ENCODE assay signal across 25 mouse cellular contexts in the genomic region with DNA sequence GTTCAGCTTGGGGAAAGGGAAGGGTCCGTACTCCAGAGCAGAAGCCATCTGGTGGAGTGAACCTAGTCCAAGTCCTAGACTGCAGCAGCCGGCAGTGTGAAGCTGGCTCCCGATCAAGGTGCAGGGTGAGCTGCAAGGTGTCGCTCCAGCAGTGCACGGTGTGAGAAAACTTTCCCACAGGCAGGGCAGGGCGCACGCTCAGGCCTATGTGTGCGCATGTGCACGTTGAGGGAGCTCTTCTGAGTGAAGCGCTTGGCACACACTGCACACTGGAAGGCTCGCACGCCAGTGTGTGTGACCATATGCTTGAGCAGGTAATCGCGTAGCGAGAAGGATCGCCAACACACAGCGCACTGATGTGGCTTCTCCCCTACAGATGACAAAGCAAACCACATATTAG. TPM values are rescaled to one million over a fixed set of nuclear protein-coding genes. Genes with fewer than 3 reads are reported as not detected.
A peak's percentile ranks its signal among the peaks of the same experiment; 100 is the strongest.
DNase-seq lines count a peak whose midpoint lies in the region; ATAC-seq and TF ChIP-seq lines count a peak whose summit lies in the region.
"Had no signal": no experiment of that assay in that cellular context is flagged by ENCODE, and none has a peak within 500 bp of the region (broad histone marks: within the 10 kb centered on the region; RNA-seq: fewer than 3 reads in every experiment).

No protein-coding gene starts in this region.

- no peaks in the 10 kb centered on the region for H3K36me3 ChIP-seq in heart, adult 2 months (ENCODE audit: control insufficient read depth, insufficient read depth, low read length)
- peaks cover 37% of the 10 kb centered on the region for H3K36me3 ChIP-seq in heart, embryonic 12.5 days

- no peak overlapping the region for H3K4me2 ChIP-seq in heart, embryonic 12.5 days
- H3K4me2 ChIP-seq: heart, embryonic 11.5 days; hindbrain, embryonic 15.5 days; intestine, embryonic 15.5 days; kidney, embryonic 15.5 days; midbrain, embryonic 15.5 days had no signal

- DNase-seq in cerebellum, adult 9-11 months: peak; percentile 54
- DNase-seq in cerebellum, adult 9-10 months: no peak
- no peak for DNase-seq in heart, adult 2 months
- DNase-seq in right cerebral cortex, postnatal 25 days: peak; percentile 35
- DNase-seq in right cerebral cortex, postnatal 14 days: no peak
- no peak for DNase-seq in embryo, embryonic 9.5 days (ENCODE audit: extremely low spot score)
- no peak for DNase-seq in layer of hippocampus, postnatal 14 days (ENCODE audit: low spot score in 2 of 2)
- DNase-seq: adrenal gland, adult 8-10 months; heart, postnatal 14 days; liver; liver, postnatal 0 days; lung, postnatal 10 days; right cerebral cortex, postnatal 4 days had no signal

- H3K9ac ChIP-seq in heart, adult 2 months (ENCODE audit: low read depth, low read length): no peak overlapping the region
- H3K9ac ChIP-seq in heart, embryonic 12.5 days: no peak overlapping the region
- H3K9ac ChIP-seq: hindbrain, embryonic 15.5 days; intestine, embryonic 15.5 days; kidney, embryonic 15.5 days; liver, postnatal 0 days; midbrain, embryonic 15.5 days; neural tube, embryonic 15.5 days had no signal

- TF ChIP-seq CTCF in heart, adult 2 months (IDR thresholded peaks at IDR 0.05): no peak

- no peak for TF ChIP-seq POLR2A in heart, adult 2 months (IDR thresholded peaks at IDR 0.05; ENCODE audit: insufficient read depth, low read depth, low read length)

- H3K4me3 ChIP-seq in heart, adult 2 months: no peak overlapping the region
- H3K4me3 ChIP-seq in heart, embryonic 12.5 days: no peak overlapping the region
- H3K4me3 ChIP-seq: hindbrain, embryonic 15.5 days; intestine, embryonic 15.5 days; kidney, embryonic 15.5 days; midbrain, embryonic 15.5 days; neural tube, embryonic 15.5 days had no signal

- no peaks in the 10 kb centered on the region for H3K27me3 ChIP-seq in heart, adult 2 months (ENCODE audit: control insufficient read depth, insufficient read depth, low read length)
- peaks cover 19% of the 10 kb centered on the region for H3K27me3 ChIP-seq in heart, embryonic 12.5 days (replicated peaks)
- H3K27me3 ChIP-seq: hindbrain, embryonic 15.5 days; intestine, embryonic 15.5 days; kidney, embryonic 15.5 days; midbrain, embryonic 15.5 days; neural tube, embryonic 15.5 days had no signal

- peak overlapping the region; percentile 75 for H3K27ac ChIP-seq in heart, adult 2 months
- no peak overlapping the region for H3K27ac ChIP-seq in heart, embryonic 12.5 days (ENCODE audit: poor library complexity, severe bottlenecking)
- H3K27ac ChIP-seq: hindbrain, embryonic 15.5 days; intestine, embryonic 15.5 days; kidney, embryonic 15.5 days; midbrain, embryonic 15.5 days; neural tube, embryonic 15.5 days; stomach, postnatal 0 days had no signal

- intact Hi-C loops in heart, adult 2 months (cut with DNase I): no loop called here

- 88% methylated on average over 17 of the region's 17 CpGs for WGBS in heart, adult 2 months
- WGBS in heart, embryonic 12.5 days: 86% methylated on average over 17 of the region's 17 CpGs

- TF ChIP-seq EP300 in heart, adult 2 months (IDR thresholded peaks at IDR 0.05; ENCODE audit: insufficient read depth, low read depth, low read length): no peak

- H3K4me1 ChIP-seq in heart, adult 2 months (ENCODE audit: control insufficient read depth, insufficient read depth, low read length): peaks cover 3% of the 10 kb centered on the region; the same call in 1 of the 2 replicates
- H3K4me1 ChIP-seq in heart, embryonic 12.5 days (replicated peaks): peaks cover 21% of the 10 kb centered on the region

- H3K9me3 ChIP-seq in heart, embryonic 12.5 days (replicated peaks): no peaks in the 10 kb centered on the region
- H3K9me3 ChIP-seq: hindbrain, embryonic 15.5 days; intestine, embryonic 15.5 days; kidney, embryonic 15.5 days; midbrain, embryonic 15.5 days; neural tube, embryonic 15.5 days had no signal

- no peaks in the 10 kb centered on the region for H3K79me2 ChIP-seq in heart, adult 2 months (replicated peaks; ENCODE audit: control insufficient read depth, insufficient read depth, low read length)

- no peak for ATAC-seq in heart, embryonic 12.5 days (ENCODE audit: insufficient number of reproducible peaks, low FRiP score)
- ATAC-seq: forebrain, embryonic 14.5 days; intestine, embryonic 15.5 days; liver, postnatal 0 days; midbrain, embryonic 15.5 days had no signal

RNA-seq across cellular contexts. Expression of gene Zbtb45, which starts 3.8 kb away (rescaled TPM):
- 1 to 10 TPM; 6.8 to 9.3 TPM for total RNA-seq in heart, adult 2 months (2021)
- 8.6 and 14.1 TPM in 2 replicates for polyA plus RNA-seq in heart, adult 2 months (2012; rRNA removed)
- 16.2 and 18.7 TPM in 2 replicates for polyA plus RNA-seq in heart, embryonic 12.5 days (2016; fragmentation: Nextera tagmentation; extraction: Ambion mirVana)
- total RNA-seq in layer of hippocampus, postnatal 14 days (2021): 10 to 100 TPM; 27.8 to 30.9 TPM

RNA-seq across cellular contexts. Expression of gene Trim28, which starts 7.1 kb away (rescaled TPM):
- 10 to 100 TPM; 83.8 to 86.0 TPM for total RNA-seq in heart, adult 2 months (2021)
- 139 and 195 TPM in 2 replicates for polyA plus RNA-seq in heart, adult 2 months (2012; rRNA removed)
- 221 and 228 TPM in 2 replicates for polyA plus RNA-seq in heart, embryonic 12.5 days (2016; fragmentation: Nextera tagmentation; extraction: Ambion mirVana)
- total RNA-seq in layer of hippocampus, postnatal 14 days (2021): 100 to 1,000 TPM; 236 to 244 TPM

RNA-seq across cellular contexts. Expression of gene Slc27a5, which starts 8.0 kb away (rescaled TPM):
- not detected for total RNA-seq in heart, adult 2 months (2021)
- polyA plus RNA-seq in heart, adult 2 months (2012; rRNA removed): 0.59 and 0.82 TPM in 2 replicates
- polyA plus RNA-seq in heart, embryonic 12.5 days (2016; fragmentation: Nextera tagmentation; extraction: Ambion mirVana): 0.22 TPM in 1 of 2 replicates, not detected in the other
- total RNA-seq in layer of hippocampus, postnatal 14 days (2021): under 1 TPM in 1 of 2 experiments, not detected in 1; 0.26 TPM
- total RNA-seq: common myeloid progenitor, adult 5-6 weeks; heart, postnatal 14 days; megakaryocyte progenitor cell, adult 5-6 weeks had no signal
- polyA plus RNA-seq: embryonic facial prominence, embryonic 11.5 days; heart, embryonic 11.5 days had no signal

RNA-seq across cellular contexts. Expression of gene Zfp446, which starts 28.4 kb away (rescaled TPM):
- total RNA-seq in heart, adult 2 months (2021): 1 to 10 TPM; 2.2 to 2.9 TPM
- 4.2 and 6.4 TPM in 2 replicates for polyA plus RNA-seq in heart, adult 2 months (2012; rRNA removed)
- polyA plus RNA-seq in heart, embryonic 12.5 days (2016; fragmentation: Nextera tagmentation; extraction: Ambion mirVana): 6.4 and 7.2 TPM in 2 replicates
- 1 to 10 TPM; 8.3 to 9.1 TPM for total RNA-seq in layer of hippocampus, postnatal 14 days (2021)

RNA-seq across cellular contexts. Expression of gene Chmp2a, which starts 28.6 kb away (rescaled TPM):
- 100 to 1,000 TPM; 137 to 139 TPM for total RNA-seq in heart, adult 2 months (2021)
- polyA plus RNA-seq in heart, adult 2 months (2012; rRNA removed): 66.1 and 99.2 TPM in 2 replicates
- polyA plus RNA-seq in heart, embryonic 12.5 days (2016; fragmentation: Nextera tagmentation; extraction: Ambion mirVana): 127 and 131 TPM in 2 replicates
- 100 to 1,000 TPM; 143 to 149 TPM for total RNA-seq in layer of hippocampus, postnatal 14 days (2021)

Comparison
In these comparisons a context has a peak if more than half of its experiments do, and no peak if none do; other contexts are left out.
1. DNase-seq: peak in cerebellum, adult 9-11 months (single experiment) and right cerebral cortex, postnatal 25 days (single experiment); none in cerebellum, adult 9-10 months (single experiment), heart, adult 2 months (0 of 2), right cerebral cortex, postnatal 14 days (single experiment), embryo, embryonic 9.5 days (single experiment) and layer of hippocampus, postnatal 14 days (0 of 2).